Mouse (Mus musculus) forebrain, embryonic 14.5 days (tissue): ENCODE data around the gene Arhgef26. TPM values are rescaled to one million over a fixed set of nuclear protein-coding genes. Genes with fewer than 3 reads are reported as not detected.

Experiments used
- ATAC-seq: fragments of 200-750 bp; cut with Nextera tagmentation; 2 replicates; pipeline ENCODE4 v1.8.0; 2017; ENCODE audit warnings: mild to moderate bottlenecking, moderate library complexity
- DNase-seq: peaks from one replicate; pipeline ENCODE4 v3.0.0-alpha.2; 2015; ENCODE audit warnings: low spot score
- H3K27ac ChIP-seq: fragments of 300-500 bp; sonication (generic); 2 replicates; pipeline ENCODE4 v1.5.1; 2014; ENCODE audit warnings: low read depth, mild to moderate bottlenecking, control low read depth, low read length, moderate library complexity
- H3K27me3 ChIP-seq: fragments of 300-500 bp; sonication (generic); replicated peaks from 2 replicates; pipeline ENCODE4 v1.6.1; 2014; ENCODE audit warnings: low read length, control low read depth, mixed read lengths; ENCODE audit not compliant: control insufficient read depth, insufficient read depth
- H3K36me3 ChIP-seq: fragments of 300-500 bp; sonication (generic); 2 replicates; pipeline ENCODE4 v1.6.1; 2014; ENCODE audit warnings: low read length, control low read depth; ENCODE audit not compliant: control insufficient read depth, insufficient read depth
- H3K4me1 ChIP-seq: fragments of 300-500 bp; sonication (generic); 2 replicates; pipeline ENCODE4 v1.6.1; 2014; ENCODE audit warnings: antibody characterized with exemption, low read length, control low read depth; ENCODE audit not compliant: control insufficient read depth, insufficient read depth
- H3K4me2 ChIP-seq: fragments of 300-500 bp; sonication (generic); 2 replicates; pipeline ENCODE4 v1.6.1; 2014; ENCODE audit warnings: mild to moderate bottlenecking, control low read depth, low read length
- H3K4me3 ChIP-seq: fragments of 300-500 bp; sonication (generic); 2 replicates; pipeline ENCODE4 v1.5.1; 2014; ENCODE audit warnings: low read depth, low read length, control low read depth
- H3K9ac ChIP-seq: fragments of 300-500 bp; sonication (generic); 2 replicates; pipeline ENCODE4 v1.6.1; 2014; ENCODE audit warnings: mild to moderate bottlenecking, low read length, control low read depth, moderate library complexity
- H3K9me3 ChIP-seq: fragments of 300-500 bp; sonication (generic); replicated peaks from 2 replicates; pipeline ENCODE4 v1.6.1; 2016; ENCODE audit warnings: low read length, control low read depth, mixed read lengths; ENCODE audit not compliant: control insufficient read depth
- WGBS: fragments of 180-500 bp; shearing (Covaris S2); extraction: QIAGEN DNeasy Blood & Tissue Kit; methylation state at CpG from one replicate; pipeline ENCODE4 v1.1.7; 2014; 5-methylcytosine and 5-hydroxymethylcytosine counted together
- polyA plus RNA-seq: library from polyadenylated mRNA; unstranded; fragments of >200 nt; fragmentation: Nextera tagmentation; extraction: Ambion mirVana; gene quantifications from 2 replicates; pipeline ENCODE4 v1.2.1, GENCODE M21; 2014

Arhgef26 gene
- polyA plus RNA-seq, 1 experiment from 2014 or later: 7.2 TPM

GRCm38 (mm10) chr3:62399826-62400746 lies 61.9 kb downstream of the Arhgef26 start:
- Histone ChIP-seq H3K36me3 (no peaks in the 10 kb centered on the region), H3K9ac (no peak overlapping the region), H3K27ac (no peak overlapping the region), H3K4me1 (peaks cover 3% of the 10 kb centered on the region; the same call in 1 of the 2 replicates), H3K4me3 (no peak overlapping the region), H3K9me3 (no peaks in the 10 kb centered on the region), H3K4me2 (no peak overlapping the region), H3K27me3 (no peaks in the 10 kb centered on the region)
- peak; percentile 38 for DNase-seq
- no peak for ATAC-seq
- WGBS: 66% methylated on average over 12 of the region's 12 CpGs

- H3K4me3 ChIP-seq: no peak overlapping the region
- no peak overlapping the region for H3K9ac ChIP-seq
- no peak for ATAC-seq
- no peaks in the 10 kb centered on the region for H3K27me3 ChIP-seq
- H3K27ac ChIP-seq: no peak overlapping the region
- H3K4me1 ChIP-seq: peaks cover 3% of the 10 kb centered on the region; the same call in 1 of the 2 replicates
- no peaks in the 10 kb centered on the region for H3K36me3 ChIP-seq
- no peak for DNase-seq
- no peak overlapping the region for H3K4me2 ChIP-seq
- 94% methylated on average over 2 of the region's 2 CpGs for WGBS
- no peaks in the 10 kb centered on the region for H3K9me3 ChIP-seq
Measured at GRCm38 (mm10) chr3:62402466-62402865, 64.3 kb downstream of the Arhgef26 start.

- WGBS: 36% methylated on average over 7 of the region's 7 CpGs
- Histone ChIP-seq H3K4me3 (no peak overlapping the region), H3K36me3 (no peaks in the 10 kb centered on the region), H3K4me2 (no peak overlapping the region), H3K4me1 (peaks cover 3% of the 10 kb centered on the region; the same call in 1 of the 2 replicates), H3K27ac (0 out of 2 replicates have a peak overlapping the region, but pooled peaks have one; percentile 18), H3K27me3 (no peaks in the 10 kb centered on the region), H3K9ac (no peak overlapping the region), H3K9me3 (no peaks in the 10 kb centered on the region)
- DNase-seq: peak; percentile 48
- peak; percentile 81 for ATAC-seq
Measured at GRCm38 (mm10) chr3:62404477-62405246, 66.5 kb downstream of the Arhgef26 start.

GRCm38 (mm10) chr3:62409555-62410182 lies 71.5 kb downstream of the Arhgef26 start:
- Histone ChIP-seq H3K9me3 (no peaks in the 10 kb centered on the region), H3K4me3 (no peak overlapping the region), H3K4me1 (peaks cover 4% of the 10 kb centered on the region; the same call in 1 of the 2 replicates), H3K9ac (no peak overlapping the region), H3K4me2 (no peak overlapping the region), H3K27me3 (no peaks in the 10 kb centered on the region), H3K36me3 (no peaks in the 10 kb centered on the region), H3K27ac (no peak overlapping the region)
- no peak for ATAC-seq
- WGBS: 14% methylated on average over 8 of the region's 8 CpGs
- DNase-seq: no peak

- DNase-seq: peak; percentile 37
- no peak overlapping the region for H3K9ac ChIP-seq
- 25% methylated on average over 4 of the region's 4 CpGs for WGBS
- H3K4me1 ChIP-seq: peaks cover 3% of the 10 kb centered on the region; the same call in 1 of the 2 replicates
- H3K27ac ChIP-seq: no peak overlapping the region
- no peak overlapping the region for H3K4me2 ChIP-seq
- H3K9me3 ChIP-seq: no peaks in the 10 kb centered on the region
- H3K36me3 ChIP-seq: no peaks in the 10 kb centered on the region
- no peaks in the 10 kb centered on the region for H3K27me3 ChIP-seq
- ATAC-seq: peak; percentile 53; the same call in 1 of the 2 replicates
- no peak overlapping the region for H3K4me3 ChIP-seq
Measured at GRCm38 (mm10) chr3:62410491-62410890, 72.3 kb downstream of the Arhgef26 start.

GRCm38 (mm10) chr3:62412704-62413103 lies 74.6 kb downstream of the Arhgef26 start:
- 69% methylated on average over 7 of the region's 7 CpGs for WGBS
- peak; percentile 28 for DNase-seq
- Histone ChIP-seq H3K4me2 (no peak overlapping the region), H3K36me3 (no peaks in the 10 kb centered on the region), H3K27me3 (no peaks in the 10 kb centered on the region), H3K4me1 (peaks cover 3% of the 10 kb centered on the region; the same call in 1 of the 2 replicates), H3K9ac (no peak overlapping the region), H3K4me3 (no peak overlapping the region), H3K9me3 (no peaks in the 10 kb centered on the region), H3K27ac (no peak overlapping the region)
- ATAC-seq: peak; percentile 64

- no peak for ATAC-seq
- no peak for DNase-seq
Measured at GRCm38 (mm10) chr3:62414926-62415325, 76.8 kb downstream of the Arhgef26 start.

GRCm38 (mm10) chr3:62417458-62417857 lies 79.3 kb downstream of the Arhgef26 start:
- no peak for DNase-seq
- ATAC-seq: no peak
- Histone ChIP-seq H3K4me3 (no peak overlapping the region), H3K27ac (no peak overlapping the region), H3K9me3 (no peaks in the 10 kb centered on the region), H3K9ac (no peak overlapping the region), H3K4me1 (no peaks in the 10 kb centered on the region), H3K36me3 (no peaks in the 10 kb centered on the region), H3K27me3 (no peaks in the 10 kb centered on the region), H3K4me2 (no peak overlapping the region)
- 98% methylated on average over 6 of the region's 6 CpGs for WGBS

More at GRCm38 (mm10) chr3:62414926-62415325, 76.8 kb downstream of the Arhgef26 start:
- H3K27ac ChIP-seq: no peak overlapping the region
- H3K4me1 ChIP-seq: peaks cover 3% of the 10 kb centered on the region; the same call in 1 of the 2 replicates
- no peaks in the 10 kb centered on the region for H3K36me3 ChIP-seq
- no peak overlapping the region for H3K4me2 ChIP-seq
- H3K4me3 ChIP-seq: no peak overlapping the region
- no peaks in the 10 kb centered on the region for H3K27me3 ChIP-seq
- no peaks in the 10 kb centered on the region for H3K9me3 ChIP-seq
- no peak overlapping the region for H3K9ac ChIP-seq
- 93% methylated on average over 4 of the region's 4 CpGs for WGBS
